Mouse (Mus musculus) kidney, postnatal 4 days (tissue): ENCODE measurements around the gene Tmem53.

Source experiments
- DNase-seq, 2 experiments: peaks; one replicate each; pipeline ENCODE4 v3.0.0; 2021; ENCODE audit warnings: mixed read lengths in 2 of 2

Tmem53 gene

GRCm38 (mm10) chr4:117251801-117252316, at the start of gene Tmem53, which contains the start of gene Armh1:
Gene Tmem53, plus strand, starts transcription at chr4:117251951.
Gene Armh1, minus strand, starts transcription at chr4:117252125.
- peak; percentile 95 to 97 for DNase-seq

- peak; percentile 63 to 71 for DNase-seq
These were observed 49.4 kb upstream of the Tmem53 start for GRCm38 (mm10) chr4:117202046-117202991.

GRCm38 (mm10) chr4:117202992-117203354, 48.8 kb upstream of the Tmem53 start:
- DNase-seq, result no peak

- DNase-seq, result no peak
These were observed 42.2 kb upstream of the Tmem53 start for GRCm38 (mm10) chr4:117209592-117209991.

- peak; percentile 89 to 92 for DNase-seq
These were observed 41.3 kb upstream of the Tmem53 start for GRCm38 (mm10) chr4:117210147-117211074.

GRCm38 (mm10) chr4:117214250-117214649, 37.5 kb upstream of the Tmem53 start:
- DNase-seq, result no peak

- DNase-seq, result no peak
These were observed 34.7 kb upstream of the Tmem53 start for GRCm38 (mm10) chr4:117217029-117217428.

GRCm38 (mm10) chr4:117218517-117219219, 33.1 kb upstream of the Tmem53 start:
- peak; percentile 73 to 78 for DNase-seq

- no peak for DNase-seq
These were observed 30.8 kb upstream of the Tmem53 start for GRCm38 (mm10) chr4:117220741-117221515.

GRCm38 (mm10) chr4:117221836-117222235, 29.9 kb upstream of the Tmem53 start:
- no peak for DNase-seq

GRCm38 (mm10) chr4:117223001-117223400, 28.8 kb upstream of the Tmem53 start:
- no peak for DNase-seq

GRCm38 (mm10) chr4:117224122-117224521, 27.6 kb upstream of the Tmem53 start:
- no peak for DNase-seq

GRCm38 (mm10) chr4:117225250-117225649, 26.5 kb upstream of the Tmem53 start:
- DNase-seq, result no peak

- no peak for DNase-seq
These were observed 22.2 kb upstream of the Tmem53 start for GRCm38 (mm10) chr4:117229590-117229989.

GRCm38 (mm10) chr4:117230331-117230730, 21.4 kb upstream of the Tmem53 start:
- DNase-seq, result peak in 1 of 2 experiments; percentile 22

GRCm38 (mm10) chr4:117231208-117231607, 20.5 kb upstream of the Tmem53 start:
- DNase-seq, result no peak

GRCm38 (mm10) chr4:117234166-117234741, 17.5 kb upstream of the Tmem53 start:
- no peak for DNase-seq

GRCm38 (mm10) chr4:117235822-117236221, 15.9 kb upstream of the Tmem53 start:
- DNase-seq, result no peak

- peak; percentile 23 to 49 for DNase-seq
These were observed 12.6 kb upstream of the Tmem53 start for GRCm38 (mm10) chr4:117239153-117239552.

GRCm38 (mm10) chr4:117240867-117241266, 10.9 kb upstream of the Tmem53 start:
- DNase-seq, result no peak

GRCm38 (mm10) chr4:117250982-117251381, 769 bp upstream of the Tmem53 start:
- DNase-seq, result no peak
